Mouse (Mus musculus) thymus, postnatal 10 days (tissue): ENCODE data around the gene Rnf213.

ENCODE experiments used
- DNase-seq, 2 experiments: peaks; one replicate each; pipeline ENCODE4 v3.0.0; 2021; ENCODE audit warnings: low spot score in 2 of 2

Gene Rnf213

GRCm38 (mm10) chr11:119390271-119391231 is 2.3 kb upstream of the Rnf213 start:
- peak; percentile 68 to 72 for DNase-seq

GRCm38 (mm10) chr11:119391386-119392000 is 1.4 kb upstream of the Rnf213 start:
- DNase-seq: no peak

- peak; percentile 66 to 70 for DNase-seq
Observed at GRCm38 (mm10) chr11:119392001-119392614, 792 bp upstream of the Rnf213 start.

DNA sequence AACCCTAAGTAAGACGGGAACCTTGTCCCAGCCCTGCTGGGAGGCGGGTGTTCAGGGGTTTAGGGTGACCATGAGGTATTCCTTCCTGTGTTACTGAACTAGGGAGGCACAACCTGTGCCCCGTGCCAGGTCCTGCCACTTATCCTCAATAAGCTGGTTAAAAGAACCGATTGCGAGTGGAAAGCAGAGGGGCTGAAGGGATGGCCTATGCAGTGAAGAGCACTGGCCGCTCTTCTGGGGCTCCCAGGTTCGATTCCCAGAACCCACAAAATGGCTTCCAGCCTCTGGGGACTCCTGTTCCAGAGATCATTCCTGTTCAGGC is 544 bp downstream of the Rnf213 start:
- no peak for DNase-seq

GRCm38 (mm10) chr11:119394210-119394609 is 1.3 kb downstream of the Rnf213 start:
- no peak for DNase-seq

DNA sequence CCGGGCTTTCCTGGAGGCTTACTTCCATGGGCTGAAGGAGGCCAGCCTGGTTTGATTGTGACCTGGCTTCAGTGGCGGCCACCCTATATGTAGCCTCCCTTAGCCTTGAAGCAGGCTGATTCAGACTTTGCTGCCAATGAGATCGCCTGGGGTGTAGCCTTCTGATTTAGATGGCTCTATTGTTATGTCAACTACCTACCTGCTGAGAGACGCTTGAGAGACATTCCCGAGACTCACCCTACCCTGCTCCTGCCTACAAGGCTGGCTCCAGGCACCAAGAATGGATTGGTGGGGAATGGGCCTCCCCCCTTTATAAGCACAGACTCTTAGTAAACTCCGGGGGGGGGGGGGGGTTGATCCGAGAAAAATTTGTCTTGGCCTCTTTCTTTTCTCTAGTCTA is 2.5 kb downstream of the Rnf213 start:
- no peak for DNase-seq

DNA sequence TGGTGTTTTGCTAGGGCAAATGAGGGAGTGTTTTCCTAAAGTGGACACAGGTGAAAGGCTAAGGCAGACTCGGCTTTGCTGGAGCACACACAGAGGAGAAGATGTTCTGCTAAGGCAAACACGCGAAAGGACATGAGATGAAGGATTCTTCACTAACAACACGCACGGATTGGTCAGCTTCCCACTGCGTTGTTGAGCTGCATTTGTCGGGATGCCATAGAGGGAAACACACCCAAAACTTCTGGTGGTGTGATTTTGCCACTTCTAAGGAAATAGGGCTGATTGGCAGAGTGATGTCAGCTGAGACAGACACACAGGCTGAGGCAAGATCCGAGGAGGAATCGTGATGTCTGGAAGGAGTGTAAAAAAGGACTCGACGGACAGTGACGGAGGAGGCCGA is 3.0 kb downstream of the Rnf213 start:
- DNase-seq: no peak

DNA sequence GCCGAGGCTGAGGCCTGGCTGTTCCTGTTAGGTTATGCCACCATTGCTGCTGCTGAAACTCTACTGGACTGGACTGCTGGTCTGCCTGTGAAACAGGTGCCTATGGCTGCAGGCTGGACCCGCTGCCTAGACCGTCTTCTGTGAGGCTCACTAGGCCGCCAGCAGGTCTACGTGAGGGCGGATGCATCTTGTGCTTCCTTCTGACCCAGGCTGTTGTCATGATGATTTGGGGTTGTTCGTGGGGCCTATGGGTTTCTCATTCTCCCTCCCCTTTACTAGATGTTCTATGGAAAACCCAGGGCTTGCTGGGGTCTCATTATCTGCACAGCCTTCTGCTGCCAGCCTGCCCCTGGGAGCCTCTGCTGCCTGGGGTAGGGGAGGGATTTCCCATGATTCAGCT is 3.6 kb downstream of the Rnf213 start:
- DNase-seq: no peak

DNA sequence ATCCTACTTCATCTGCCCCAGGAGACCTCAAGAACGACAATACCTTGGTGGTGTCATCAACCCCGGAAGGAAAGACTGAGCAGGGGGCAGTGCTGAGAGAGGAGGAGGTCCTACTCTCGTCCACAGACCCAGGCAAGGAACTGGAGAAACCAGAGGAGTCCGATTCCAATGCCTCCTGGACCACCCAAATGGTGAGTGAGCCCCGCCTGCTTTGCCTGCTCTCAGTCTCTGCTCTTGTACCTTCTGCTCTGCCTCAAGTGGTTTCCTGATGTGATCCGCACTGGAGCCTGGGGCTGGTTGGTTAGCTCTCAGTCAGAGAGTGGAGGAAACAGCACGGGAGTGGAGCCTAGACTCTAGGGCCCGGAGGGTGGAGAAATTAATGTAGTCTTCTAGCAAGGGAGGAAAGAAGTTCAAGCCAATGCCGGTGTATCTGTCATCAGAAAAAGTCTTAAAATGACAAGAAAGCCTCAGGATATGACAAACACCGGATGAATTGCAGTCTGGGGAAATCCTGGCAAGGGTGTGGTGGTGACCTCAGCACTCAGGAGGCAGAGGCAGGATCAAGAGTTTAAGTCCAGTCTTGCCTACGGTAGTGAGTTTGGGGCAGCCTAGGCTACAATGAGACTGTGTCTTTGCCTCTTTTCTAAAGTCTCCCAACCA is 9.7 kb downstream of the Rnf213 start:
- no peak for DNase-seq

DNA sequence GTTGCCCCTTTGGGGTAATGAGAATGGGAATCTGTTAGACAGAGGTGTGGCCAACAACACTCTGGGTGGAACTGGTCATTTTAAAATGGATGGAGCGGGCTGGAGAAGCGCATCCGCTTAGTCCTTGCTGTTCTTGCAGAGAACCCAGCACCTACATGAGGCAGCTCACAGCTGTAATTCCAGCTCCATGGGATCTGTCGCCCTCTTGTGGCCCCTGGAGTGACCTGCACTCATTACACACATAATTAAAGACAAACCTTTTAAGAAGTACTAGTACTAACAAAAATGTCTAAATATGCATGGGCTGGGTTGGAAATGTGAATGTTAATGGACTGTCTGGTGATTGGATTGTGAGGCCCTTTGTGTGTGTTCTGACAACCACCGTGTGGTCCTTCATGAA is 11.7 kb downstream of the Rnf213 start:
- peak; percentile 29 to 62 for DNase-seq

DNA sequence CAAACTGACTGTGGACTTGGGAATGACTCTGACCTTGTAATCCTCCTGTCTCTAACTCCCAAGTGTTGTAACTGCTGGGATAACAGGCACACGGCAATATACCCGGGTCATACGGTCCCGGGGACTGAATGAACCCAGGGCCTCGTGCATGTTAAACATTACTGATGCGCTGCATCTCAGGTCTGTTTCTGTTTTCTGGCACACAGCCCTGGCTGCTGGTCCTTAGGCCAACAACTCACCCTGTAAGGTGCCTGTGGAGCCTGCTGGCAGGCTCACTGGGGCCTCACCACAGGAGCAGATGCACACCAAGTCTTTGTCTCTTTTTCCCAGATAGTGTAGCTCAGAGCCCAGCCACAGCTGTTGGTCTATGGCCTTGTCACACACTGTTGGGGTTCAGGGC is 14.5 kb downstream of the Rnf213 start:
- no peak for DNase-seq

DNA sequence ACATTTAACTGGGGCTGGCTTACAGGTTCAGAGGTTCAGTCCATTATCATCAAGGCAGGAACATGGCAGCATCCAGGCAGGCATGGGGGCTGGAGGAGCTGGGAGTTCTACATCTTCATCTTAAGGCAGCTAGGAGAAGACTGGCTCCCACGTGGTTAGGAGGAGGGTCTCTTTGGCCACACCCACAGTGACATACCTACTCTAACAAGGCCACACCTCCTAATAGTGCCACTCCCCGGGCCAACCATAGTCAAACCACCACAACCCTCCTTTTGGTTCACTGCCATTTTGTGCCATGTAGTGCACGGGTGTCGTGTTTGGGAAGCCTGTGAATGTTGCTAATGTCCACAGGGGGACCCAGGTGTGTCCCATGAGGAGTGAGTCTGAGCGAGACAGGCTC is 15.1 kb downstream of the Rnf213 start:
- DNase-seq: no peak

GRCm38 (mm10) chr11:119419327-119420118 is 26.6 kb downstream of the Rnf213 start:
- no peak for DNase-seq

DNA sequence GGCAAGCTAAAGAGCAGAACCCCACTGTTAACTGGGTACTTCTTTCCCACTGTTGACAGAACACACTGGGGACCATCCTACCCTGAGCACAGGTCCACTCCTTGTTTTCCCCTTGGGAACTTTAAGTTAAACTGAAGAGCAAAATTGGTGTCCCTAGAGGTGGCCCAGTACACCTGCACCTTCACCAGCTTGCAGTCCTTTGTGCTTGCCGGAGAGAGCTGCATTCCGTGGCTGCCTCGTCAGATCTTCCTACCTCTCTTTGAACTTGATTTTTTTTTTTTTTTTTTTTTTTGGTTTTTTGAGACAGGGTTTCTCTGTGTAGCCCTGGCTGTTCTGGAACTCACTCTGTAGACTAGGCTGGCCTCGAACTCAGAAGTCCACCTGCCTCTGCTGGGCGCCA is 27.5 kb downstream of the Rnf213 start:
- DNase-seq: peak in 1 of 2 experiments; percentile 38

- peak in 1 of 2 experiments; percentile 33 for DNase-seq
Observed at GRCm38 (mm10) chr11:119427431-119427830, 34.5 kb downstream of the Rnf213 start.

DNA sequence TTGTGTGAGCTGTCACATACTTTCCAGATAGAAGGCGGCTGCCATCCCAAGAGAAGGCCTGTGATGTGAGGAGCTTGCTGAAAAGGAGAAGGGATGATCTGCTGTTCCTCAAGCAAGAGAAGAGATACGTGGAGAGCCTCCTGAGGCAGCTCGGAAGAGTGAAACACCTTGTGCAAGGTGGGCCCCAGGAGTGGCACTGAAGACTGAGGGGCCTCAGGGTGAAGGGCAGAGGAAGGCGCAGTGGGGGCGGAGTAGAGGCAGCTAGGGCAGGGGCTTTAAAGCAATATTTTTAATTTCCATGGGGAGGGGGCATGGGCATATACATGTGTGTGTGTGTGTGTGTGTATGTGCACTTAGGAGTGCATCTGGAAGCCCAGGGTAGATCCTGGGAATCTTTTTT is 35.1 kb downstream of the Rnf213 start:
- DNase-seq: peak in 1 of 2 experiments; percentile 39

DNA sequence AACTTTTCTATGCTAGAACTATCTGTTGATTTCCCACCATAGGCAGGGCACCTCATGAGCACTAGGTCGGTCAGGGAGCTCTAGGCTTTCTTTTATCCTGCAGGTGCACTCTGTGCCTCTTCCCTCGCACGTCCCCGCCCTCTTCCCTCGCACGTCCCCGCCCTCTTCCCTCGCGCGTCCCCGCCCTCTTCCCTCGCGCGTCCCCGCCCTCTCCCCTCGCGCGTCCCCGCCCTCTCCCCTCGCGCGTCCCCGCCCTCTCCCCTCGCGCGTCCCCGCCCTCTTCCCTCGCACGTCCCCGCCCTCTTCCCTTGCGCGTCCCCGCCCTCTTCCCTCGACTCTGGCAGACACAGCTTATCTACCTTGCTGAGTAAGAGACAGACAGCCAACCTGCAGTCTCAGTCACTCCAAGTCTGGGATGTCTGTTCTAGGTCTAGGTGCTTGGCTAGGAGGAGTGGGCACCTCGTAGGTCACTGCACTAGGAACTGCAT is 35.8 kb downstream of the Rnf213 start:
- peak; percentile 71 to 81 for DNase-seq

- no peak for DNase-seq
Observed at GRCm38 (mm10) chr11:119431516-119431915, 38.6 kb downstream of the Rnf213 start.

GRCm38 (mm10) chr11:119432706-119433105 is 39.8 kb downstream of the Rnf213 start:
- no peak for DNase-seq

- DNase-seq: peak; percentile 25 to 50
Observed at GRCm38 (mm10) chr11:119434316-119434715, 41.4 kb downstream of the Rnf213 start.
